Mouse (Mus musculus) thymus, adult 2 months (tissue): Measurements from ENCODE around the gene Prdm4.

Experiments used
- CTCF ChIP-seq: fragments of 200-500 bp; IDR thresholded peaks from 2 replicates; pipeline ENCODE4 v1.5.1; 2012; ENCODE audit warnings: mild to moderate bottlenecking, control low read depth, low read length, moderate library complexity, borderline replicate concordance; ENCODE audit not compliant: control insufficient read depth, poor library complexity, insufficient read depth; ENCODE audit errors: extremely low read depth
- POLR2A ChIP-seq: fragments of 200-500 bp; IDR thresholded peaks from 2 replicates; pipeline ENCODE4 v1.6.1; 2012; ENCODE audit warnings: mild to moderate bottlenecking, low read length, control low read depth, moderate library complexity; ENCODE audit not compliant: control insufficient read depth, poor library complexity, insufficient read depth; ENCODE audit errors: extremely low read depth

DNA sequence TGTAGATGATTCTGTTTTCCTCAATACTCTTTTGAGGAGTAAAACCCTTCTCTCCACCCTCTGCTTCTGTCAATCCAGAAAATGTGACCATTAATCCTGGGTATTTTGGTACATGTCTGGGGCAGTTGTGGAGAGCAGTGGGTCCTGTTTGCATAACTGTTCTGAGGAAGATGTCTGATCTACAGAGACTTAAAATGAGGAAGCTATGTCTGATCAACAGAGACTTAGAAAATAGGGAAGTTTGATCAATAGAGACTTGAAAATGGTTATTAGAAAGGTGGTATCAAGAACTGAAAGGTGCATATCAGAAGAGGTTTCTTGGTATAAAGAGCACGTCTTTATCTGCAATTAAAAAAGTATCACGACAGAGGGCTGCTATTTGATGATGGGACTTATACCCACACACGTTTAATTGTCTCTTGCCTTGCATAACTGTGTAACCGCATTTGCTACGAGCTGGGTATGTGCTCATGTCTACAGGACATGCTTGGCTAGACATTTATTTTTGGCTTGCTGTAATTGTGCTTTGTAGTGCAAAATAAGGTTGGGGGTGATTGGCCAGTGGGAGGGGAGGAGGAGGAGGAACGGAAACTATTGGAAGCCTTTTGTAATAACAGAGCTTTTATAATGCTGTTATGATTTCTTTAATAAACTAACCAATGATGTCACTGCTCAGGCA, 35.0 kb upstream of the Prdm4 start:
- no peak for TF ChIP-seq CTCF
- no peak for TF ChIP-seq POLR2A
